Mouse (Mus musculus): ENCODE results near the gene Crabp2. TPM values are rescaled to one million over a fixed set of nuclear protein-coding genes. Genes with fewer than 3 reads are reported as not detected.

Crabp2 gene
- polyA plus RNA-seq, 1 experiment from 2014 or later: 49.1 TPM

GRCm38 (mm10) chr3:87996971-87997614, 48.6 kb downstream of the Crabp2 start:
- Histone ChIP-seq H3K4me1 (ENCODE audit: control insufficient read depth, insufficient read depth, low read depth, low read length) (peaks cover 35% of the 10 kb centered on the region), H3K27ac (ENCODE audit: low read depth, low read length) (no peak overlapping the region), H3K9ac (ENCODE audit: low read depth, low read length) (peak overlapping the region; percentile 62), H3K27me3 (replicated peaks; ENCODE audit: control insufficient read depth, insufficient read depth, low read length) (peaks cover 76% of the 10 kb centered on the region), H3K4me3 (ENCODE audit: low read length) (peak overlapping the region; percentile 46), H3K36me3 (ENCODE audit: control insufficient read depth, insufficient read depth, low read length) (0 out of 2 replicates have a peak, but pooled peaks cover 2% of the 10 kb centered on the region), H3K9me3 (ENCODE audit: control insufficient read depth, low read length) (no peaks in the 10 kb centered on the region), H3K4me2 (ENCODE audit: low read length) (peak overlapping the region; percentile 96)
- under 1% methylated on average over 49 of the region's 49 CpGs for WGBS
- ATAC-seq: no peak

- H3K4me3 ChIP-seq (ENCODE audit: low read length): peak overlapping the region; percentile 57
- H3K4me2 ChIP-seq (ENCODE audit: low read length): peak overlapping the region; percentile 96
- peak overlapping the region; percentile 69; the same call in 1 of the 2 replicates for H3K9ac ChIP-seq (ENCODE audit: low read depth, low read length)
- ATAC-seq: peak; percentile 79
- H3K4me1 ChIP-seq (ENCODE audit: control insufficient read depth, insufficient read depth, low read depth, low read length): peaks cover 42% of the 10 kb centered on the region
- WGBS: 3% methylated on average over 7 of the region's 7 CpGs
- 0 out of 2 replicates have a peak, but pooled peaks cover 2% of the 10 kb centered on the region for H3K36me3 ChIP-seq (ENCODE audit: control insufficient read depth, insufficient read depth, low read length)
- peaks cover 83% of the 10 kb centered on the region for H3K27me3 ChIP-seq (replicated peaks; ENCODE audit: control insufficient read depth, insufficient read depth, low read length)
- H3K27ac ChIP-seq (ENCODE audit: low read depth, low read length): no peak overlapping the region
- H3K9me3 ChIP-seq (ENCODE audit: control insufficient read depth, low read length): no peaks in the 10 kb centered on the region
Measured at GRCm38 (mm10) chr3:87998747-87999146, 50.3 kb downstream of the Crabp2 start.

- Histone ChIP-seq H3K27ac (ENCODE audit: low read depth, low read length) (peak overlapping the region; percentile 77), H3K4me2 (ENCODE audit: low read length) (peak overlapping the region; percentile 96), H3K36me3 (ENCODE audit: control insufficient read depth, insufficient read depth, low read length) (0 out of 2 replicates have a peak, but pooled peaks cover 2% of the 10 kb centered on the region), H3K27me3 (replicated peaks; ENCODE audit: control insufficient read depth, insufficient read depth, low read length) (peaks cover 77% of the 10 kb centered on the region), H3K4me3 (ENCODE audit: low read length) (peak overlapping the region; percentile 57), H3K9ac (ENCODE audit: low read depth, low read length) (peak overlapping the region; percentile 69), H3K9me3 (ENCODE audit: control insufficient read depth, low read length) (no peaks in the 10 kb centered on the region), H3K4me1 (ENCODE audit: control insufficient read depth, insufficient read depth, low read depth, low read length) (peaks cover 42% of the 10 kb centered on the region)
- ATAC-seq: no peak
- under 1% methylated on average over 37 of the region's 38 CpGs for WGBS
Measured at GRCm38 (mm10) chr3:87999243-87999895, 50.9 kb downstream of the Crabp2 start.

GRCm38 (mm10) chr3:88000181-88000580, 51.7 kb downstream of the Crabp2 start, which contains the start of gene Bcan:
Gene Bcan, minus strand, starts transcription at chr3:88000230.
- Histone ChIP-seq H3K4me3 (ENCODE audit: low read length) (peak within 1 kb of the TSS; percentile 57), H3K4me1 (ENCODE audit: control insufficient read depth, insufficient read depth, low read depth, low read length) (peaks cover 42% of the 10 kb centered on the region), H3K9me3 (ENCODE audit: control insufficient read depth, low read length) (no peaks in the 10 kb centered on the region), H3K36me3 (ENCODE audit: control insufficient read depth, insufficient read depth, low read length) (no peaks in the 10 kb centered on the region), H3K27ac (ENCODE audit: low read depth, low read length) (peak within 1 kb of the TSS; percentile 77), H3K27me3 (replicated peaks; ENCODE audit: control insufficient read depth, insufficient read depth, low read length) (peaks cover 69% of the 10 kb centered on the region), H3K9ac (ENCODE audit: low read depth, low read length) (peak within 1 kb of the TSS; percentile 69), H3K4me2 (ENCODE audit: low read length) (peak within 1 kb of the TSS; percentile 96)
- ATAC-seq: peak; percentile 53
- WGBS: 0% methylated on average over 39 of the region's 39 CpGs

- H3K4me2 ChIP-seq (ENCODE audit: low read length): peak overlapping the region; percentile 96
- H3K4me1 ChIP-seq (ENCODE audit: control insufficient read depth, insufficient read depth, low read depth, low read length): peaks cover 42% of the 10 kb centered on the region
- 17% methylated on average over 11 of the region's 11 CpGs for WGBS
- no peak overlapping the region for H3K9ac ChIP-seq (ENCODE audit: low read depth, low read length)
- ATAC-seq: no peak
- peaks cover 61% of the 10 kb centered on the region for H3K27me3 ChIP-seq (replicated peaks; ENCODE audit: control insufficient read depth, insufficient read depth, low read length)
- no peaks in the 10 kb centered on the region for H3K36me3 ChIP-seq (ENCODE audit: control insufficient read depth, insufficient read depth, low read length)
- H3K9me3 ChIP-seq (ENCODE audit: control insufficient read depth, low read length): no peaks in the 10 kb centered on the region
- peak overlapping the region; percentile 74; the same call in 1 of the 2 replicates for H3K27ac ChIP-seq (ENCODE audit: low read depth, low read length)
- peak overlapping the region; percentile 57 for H3K4me3 ChIP-seq (ENCODE audit: low read length)
Measured at GRCm38 (mm10) chr3:88000816-88001595, 52.5 kb downstream of the Crabp2 start.

- 1% methylated on average over 17 of the region's 17 CpGs for WGBS
- H3K9me3 ChIP-seq (ENCODE audit: control insufficient read depth, low read length): no peaks in the 10 kb centered on the region
- peaks cover 47% of the 10 kb centered on the region for H3K27me3 ChIP-seq (replicated peaks; ENCODE audit: control insufficient read depth, insufficient read depth, low read length)
- peak overlapping the region; percentile 38 for H3K9ac ChIP-seq (ENCODE audit: low read depth, low read length)
- peak; percentile 64 for ATAC-seq
- H3K36me3 ChIP-seq (ENCODE audit: control insufficient read depth, insufficient read depth, low read length): no peaks in the 10 kb centered on the region
- H3K4me3 ChIP-seq (ENCODE audit: low read length): no peak overlapping the region
- H3K27ac ChIP-seq (ENCODE audit: low read depth, low read length): peak overlapping the region; percentile 55
- peaks cover 29% of the 10 kb centered on the region for H3K4me1 ChIP-seq (ENCODE audit: control insufficient read depth, insufficient read depth, low read depth, low read length)
- H3K4me2 ChIP-seq (ENCODE audit: low read length): peak overlapping the region; percentile 34
Measured at GRCm38 (mm10) chr3:88002291-88002976, 54.0 kb downstream of the Crabp2 start.

Other genes starting within 250 kb of the Crabp2 start
- 0.67 and 0.80 TPM in 2 replicates for gene Lrrc71, start 200.0 kb upstream of the Crabp2 start, polyA plus RNA-seq (2015; fragmentation: Nextera tagmentation; extraction: Ambion mirVana)
- gene Ntrk1, start 153.5 kb upstream of the Crabp2 start, polyA plus RNA-seq (2015; fragmentation: Nextera tagmentation; extraction: Ambion mirVana): 6.6 and 7.3 TPM in 2 replicates
- 0.49 and 0.85 TPM in 2 replicates for gene Insrr, start 151.7 kb upstream of the Crabp2 start, polyA plus RNA-seq (2015; fragmentation: Nextera tagmentation; extraction: Ambion mirVana)
- 8.4 and 10.6 TPM in 2 replicates for gene Pear1, start 124.4 kb upstream of the Crabp2 start, polyA plus RNA-seq (2015; fragmentation: Nextera tagmentation; extraction: Ambion mirVana)
- gene Sh2d2a, start 101.9 kb upstream of the Crabp2 start, polyA plus RNA-seq (2015; fragmentation: Nextera tagmentation; extraction: Ambion mirVana): not detected in 2 replicates
- gene Prcc, start 63.1 kb upstream of the Crabp2 start, polyA plus RNA-seq (2015; fragmentation: Nextera tagmentation; extraction: Ambion mirVana): 13.9 and 15.9 TPM in 2 replicates
- gene Hdgf, start 42.3 kb upstream of the Crabp2 start, polyA plus RNA-seq (2015; fragmentation: Nextera tagmentation; extraction: Ambion mirVana): 79.7 and 110 TPM in 2 replicates
- gene Mrpl24, start 29.2 kb upstream of the Crabp2 start, polyA plus RNA-seq (2015; fragmentation: Nextera tagmentation; extraction: Ambion mirVana): 48.3 and 49.1 TPM in 2 replicates
- 22.7 and 28.9 TPM in 2 replicates for gene Isg20l2, start 18.4 kb upstream of the Crabp2 start, polyA plus RNA-seq (2015; fragmentation: Nextera tagmentation; extraction: Ambion mirVana)
- 20.5 and 24.8 TPM in 2 replicates for gene Rrnad1, start 17.9 kb upstream of the Crabp2 start, polyA plus RNA-seq (2015; fragmentation: Nextera tagmentation; extraction: Ambion mirVana)
- 15.6 and 20.2 TPM in 2 replicates for gene Nes, start 22.4 kb downstream of the Crabp2 start, polyA plus RNA-seq (2015; fragmentation: Nextera tagmentation; extraction: Ambion mirVana)
- 150 and 186 TPM in 2 replicates for gene Bcan, start 51.6 kb downstream of the Crabp2 start, polyA plus RNA-seq (2015; fragmentation: Nextera tagmentation; extraction: Ambion mirVana)
- 0.30 and 0.66 TPM in 2 replicates for gene Hapln2, start 78.9 kb downstream of the Crabp2 start, polyA plus RNA-seq (2015; fragmentation: Nextera tagmentation; extraction: Ambion mirVana)
- 34.9 and 35.8 TPM in 2 replicates for gene Gpatch4, start 94.4 kb downstream of the Crabp2 start, polyA plus RNA-seq (2015; fragmentation: Nextera tagmentation; extraction: Ambion mirVana)
- 158 and 170 TPM in 2 replicates for gene Naxe, start 109.8 kb downstream of the Crabp2 start, polyA plus RNA-seq (2015; fragmentation: Nextera tagmentation; extraction: Ambion mirVana)
- not detected in 2 replicates for gene Ttc24, start 129.6 kb downstream of the Crabp2 start, polyA plus RNA-seq (2015; fragmentation: Nextera tagmentation; extraction: Ambion mirVana)
- gene Iqgap3, start 133.3 kb downstream of the Crabp2 start, polyA plus RNA-seq (2015; fragmentation: Nextera tagmentation; extraction: Ambion mirVana): 2.8 and 3.8 TPM in 2 replicates
- 16.4 and 24.1 TPM in 2 replicates for gene Mef2d, start 193.7 kb downstream of the Crabp2 start, polyA plus RNA-seq (2015; fragmentation: Nextera tagmentation; extraction: Ambion mirVana)